Mouse (Mus musculus) left cerebral cortex, postnatal 36 days (tissue): Measurements from ENCODE around the gene Fam198b. TPM values are rescaled to one million over a fixed set of nuclear protein-coding genes. Genes with fewer than 3 reads are reported as not detected.

ENCODE experiments used
- DNase-seq, 2 experiments: peaks; one replicate each; pipeline ENCODE4 v3.0.0; 2021 to 2022; ENCODE audit warnings: low spot score in 2 of 2, mixed read lengths in 1 of 2
- intact Hi-C: fragments of 180-260 bp; cut with DNase I; formaldehyde crosslinking; loops from one replicate; pipeline ENCODE4 v1.15.1; 2025
- total RNA-seq, 2 experiments: library from RNA; stranded (reverse); gene quantifications; 2 replicates each; pipeline ENCODE4 v1.2.3; 2021

Fam198b gene
- total RNA-seq: 10 to 100 TPM in 1 of 2 experiments, 1 to 10 TPM in 1; 7.4 to 11.2 TPM

- no peak for DNase-seq
- intact Hi-C loops: loop anchor here (1.0 to 10.0 kb wide), 2 partner anchors 174 to 920 kb away; partner anchors contain the start of gene Gria2
Observed at GRCm38 (mm10) chr3:79884305-79884704, at the start of gene Fam198b. TSS of gene Fam198b (plus strand) at chr3:79884533.

GRCm38 (mm10) chr3:79838751-79839150 lies 45.6 kb upstream of the Fam198b start:
- intact Hi-C loops: no loop called here
- DNase-seq: no peak

DNA sequence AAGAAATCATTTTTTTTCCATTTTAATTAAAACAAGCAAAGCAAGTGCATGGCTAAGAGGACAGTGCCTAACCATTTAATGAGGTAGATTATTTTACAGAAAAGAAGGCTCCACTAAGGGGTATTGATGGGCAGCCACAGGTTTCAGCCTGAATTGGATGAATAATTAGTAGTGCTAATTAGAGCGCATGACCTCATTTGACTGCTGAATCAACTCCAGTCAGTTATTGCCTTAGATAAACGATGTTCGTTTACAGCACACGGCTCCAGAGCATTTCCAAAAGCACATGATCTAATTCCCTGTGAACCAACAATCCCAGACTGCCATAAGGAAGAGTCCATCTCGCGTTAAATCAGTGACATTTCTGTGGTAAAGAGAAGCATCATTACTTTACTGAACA lies 42.9 kb upstream of the Fam198b start:
- intact Hi-C loops: no loop called here

GRCm38 (mm10) chr3:79842165-79842564 lies 42.2 kb upstream of the Fam198b start:
- intact Hi-C loops: no loop called here
- no peak for DNase-seq

More for the DNA sequence above, 42.9 kb upstream of the Fam198b start:
- DNase-seq: no peak

DNA sequence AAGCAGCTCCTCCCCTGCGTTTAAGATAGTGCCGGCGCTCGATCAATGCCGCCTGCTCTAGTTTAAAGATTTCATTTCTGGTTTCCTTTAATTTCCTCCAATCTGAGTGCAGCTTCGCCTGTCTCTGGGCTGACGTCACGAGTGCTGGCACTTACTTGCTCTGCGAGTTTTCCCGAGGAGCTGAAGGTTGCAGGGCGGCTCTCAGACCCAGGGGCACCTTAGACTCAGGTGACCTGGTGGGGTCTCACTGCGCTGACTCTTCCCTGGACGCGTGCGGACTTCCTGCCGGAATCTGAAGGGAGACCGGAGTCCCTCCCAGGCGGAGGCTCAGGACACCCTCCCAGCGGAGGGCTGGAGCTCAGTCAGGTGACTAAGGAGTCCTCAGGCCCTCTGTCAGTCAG lies 41.7 kb upstream of the Fam198b start:
- intact Hi-C loops: no loop called here
- DNase-seq: peak; percentile 60 to 65

DNA sequence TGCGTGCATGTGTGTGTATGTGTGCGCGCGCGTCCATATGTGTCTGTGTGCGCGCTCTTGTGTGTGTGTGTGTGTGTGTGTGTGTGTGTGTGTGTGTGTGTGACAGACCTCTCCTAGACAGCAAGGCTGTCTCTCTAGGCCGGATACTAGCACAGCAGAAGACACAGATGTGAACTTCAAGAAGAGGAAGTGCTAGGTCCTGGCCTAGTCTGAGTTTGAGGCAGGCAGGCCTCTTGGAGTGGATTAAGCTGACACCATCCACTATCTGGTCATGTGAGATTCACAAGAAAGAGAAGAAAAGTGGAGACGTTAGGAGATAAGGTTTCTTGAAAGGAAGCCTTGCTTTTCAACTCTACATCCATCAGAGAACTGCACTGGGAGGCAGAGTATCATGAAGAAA lies 40.3 kb upstream of the Fam198b start:
- DNase-seq: no peak
- intact Hi-C loops: no loop called here

DNA sequence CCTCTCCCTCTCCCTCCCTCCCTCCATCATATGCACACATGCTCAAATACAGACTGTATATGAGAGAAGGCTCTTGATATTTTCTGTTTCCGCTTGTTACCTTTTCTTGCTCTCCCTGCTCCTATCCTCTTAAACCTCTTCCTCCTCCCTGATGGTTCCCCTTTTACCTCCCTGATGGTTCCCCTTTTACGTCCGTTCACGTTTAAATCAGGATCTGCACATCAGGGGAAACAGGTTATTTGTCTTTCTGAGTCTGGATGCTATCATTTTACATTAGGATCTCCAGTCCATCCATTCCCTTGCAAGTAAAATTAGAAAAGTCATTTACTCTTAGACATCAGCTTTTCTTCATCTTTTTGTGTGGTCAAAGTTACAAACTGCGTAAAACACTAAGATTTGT lies 37.7 kb upstream of the Fam198b start:
- intact Hi-C loops: no loop called here
- no peak for DNase-seq

- intact Hi-C loops: no loop called here
- DNase-seq: no peak
Observed at GRCm38 (mm10) chr3:79848841-79849240, 35.5 kb upstream of the Fam198b start.

DNA sequence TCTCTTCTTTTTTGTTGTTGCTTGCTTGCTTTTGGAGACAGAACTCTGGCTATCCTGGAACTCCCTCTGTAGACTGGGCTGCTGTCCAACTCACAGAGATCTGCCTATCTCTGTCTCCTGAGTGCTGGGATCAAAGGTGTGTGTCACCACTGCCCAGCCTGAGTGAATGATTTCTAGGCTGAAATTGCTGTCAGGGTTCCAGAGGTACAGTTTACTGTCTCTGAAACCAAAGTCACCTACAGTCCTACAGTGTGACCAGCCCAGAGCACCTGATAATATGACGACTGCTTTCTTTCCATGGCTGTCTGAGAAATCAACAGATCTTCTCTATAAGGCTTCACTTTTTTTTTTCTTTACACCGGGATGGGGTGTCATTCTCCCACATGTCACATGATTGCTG lies 34.7 kb upstream of the Fam198b start:
- DNase-seq: no peak
- intact Hi-C loops: loop anchor here (10.0 kb wide), 1 partner anchor 955 kb away; the partner anchor contains the start of gene Gria2

DNA sequence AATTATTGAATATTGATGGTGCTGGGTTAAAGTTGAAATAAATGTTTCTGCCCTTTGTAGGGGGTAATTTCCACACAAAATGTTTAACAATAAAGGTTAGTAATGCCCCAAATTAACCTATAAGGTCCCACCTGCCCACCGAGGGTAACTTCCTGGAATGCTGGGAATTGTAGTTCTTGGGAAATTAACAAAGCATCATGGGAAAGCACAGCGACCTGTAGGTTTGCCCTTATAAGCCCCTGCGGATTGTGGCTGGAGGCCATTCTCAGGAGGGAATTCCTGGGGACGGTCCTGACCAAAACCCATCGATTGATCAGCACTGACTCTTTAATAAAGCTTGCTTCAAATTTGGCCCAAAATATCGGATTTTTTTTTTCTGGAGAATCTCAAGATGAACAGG lies 33.7 kb upstream of the Fam198b start:
- intact Hi-C loops: loop anchor here (10.0 kb wide), 1 partner anchor 954 kb away; the partner anchor contains the start of gene Gria2
- no peak for DNase-seq

DNA sequence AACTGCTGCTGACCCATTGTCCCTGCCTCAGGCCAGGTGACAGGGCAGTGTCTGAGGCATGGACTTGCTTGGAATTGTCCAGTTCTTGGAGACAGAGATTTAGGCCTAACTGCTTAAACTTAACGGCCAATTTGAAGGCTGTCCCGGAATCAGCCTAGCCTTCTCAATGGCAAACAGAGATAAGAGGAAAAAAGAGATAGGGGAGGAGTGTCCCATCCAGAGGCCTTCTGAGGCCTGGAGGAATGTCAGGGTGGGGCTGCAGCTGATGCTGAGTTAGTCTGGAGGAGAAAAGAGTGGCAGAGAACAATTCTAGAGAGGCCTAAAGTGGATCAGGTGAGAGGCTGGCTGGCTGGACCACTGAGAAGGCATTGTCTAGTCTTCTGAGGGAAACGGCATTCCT lies 32.2 kb upstream of the Fam198b start:
- intact Hi-C loops: loop anchor here (10.0 kb wide), 1 partner anchor 953 kb away; the partner anchor contains the start of gene Gria2

GRCm38 (mm10) chr3:79852654-79853166 lies 31.6 kb upstream of the Fam198b start, which contains the start of gene Tmem144:
TSS of gene Tmem144 (minus strand) at chr3:79852773.
- DNase-seq: peak in 1 of 2 experiments; percentile 13

More for the DNA sequence above, 32.2 kb upstream of the Fam198b start:
- no peak for DNase-seq

DNA sequence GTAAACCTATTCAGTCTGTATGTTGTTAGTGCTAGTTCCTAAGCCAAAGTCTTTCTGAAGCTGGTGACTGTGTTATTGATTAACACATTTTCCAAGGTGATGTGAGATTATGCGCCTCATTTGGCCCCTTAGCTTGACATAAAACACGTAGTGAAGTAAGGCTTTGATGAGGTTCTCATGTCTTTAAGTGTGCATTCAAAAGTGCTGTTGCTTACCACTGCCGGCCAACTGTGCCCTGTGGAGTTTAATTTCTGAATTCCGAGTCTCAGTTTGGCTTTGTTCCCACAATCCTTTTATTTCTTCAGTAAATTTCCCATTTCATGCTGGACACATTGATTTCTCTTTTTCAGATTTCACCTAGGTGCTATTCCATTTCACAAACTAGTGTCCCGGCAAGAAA lies 26.6 kb upstream of the Fam198b start:
- intact Hi-C loops: loop anchor here (10.0 kb wide), 1 partner anchor 947 kb away; the partner anchor contains the start of gene Gria2
- DNase-seq: no peak

More at GRCm38 (mm10) chr3:79852654-79853166, 31.6 kb upstream of the Fam198b start, which contains the start of gene Tmem144:
- intact Hi-C loops: loop anchor here (10.0 kb wide), 1 partner anchor 952 kb away; the partner anchor contains the start of gene Gria2

DNA sequence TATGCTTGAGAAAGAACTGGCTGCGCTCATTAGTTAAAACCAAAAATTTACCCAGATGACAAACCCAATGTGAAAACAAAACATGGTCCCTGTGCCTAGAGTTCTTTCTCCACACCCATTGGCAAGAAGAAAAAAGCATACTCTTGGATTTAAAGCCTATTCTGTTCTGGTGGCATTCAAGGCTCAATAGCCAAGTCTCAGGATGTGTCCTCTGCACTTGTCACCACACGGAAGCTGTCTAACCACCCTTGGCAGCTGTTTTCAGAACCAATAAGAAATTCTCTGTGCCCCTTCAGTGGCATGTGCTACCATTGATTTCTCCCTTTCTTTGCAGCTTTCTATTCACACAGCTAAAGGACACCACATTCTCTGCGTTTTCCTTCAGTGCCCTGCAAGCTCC lies 26.1 kb upstream of the Fam198b start:
- no peak for DNase-seq
- intact Hi-C loops: loop anchor here (10.0 kb wide), 1 partner anchor 947 kb away; the partner anchor contains the start of gene Gria2

- DNase-seq: no peak
- intact Hi-C loops: no loop called here
Observed at GRCm38 (mm10) chr3:79864824-79865223, 19.5 kb upstream of the Fam198b start.

- intact Hi-C loops: no loop called here
- peak in 1 of 2 experiments; percentile 2 for DNase-seq
Observed at GRCm38 (mm10) chr3:79866089-79866488, 18.2 kb upstream of the Fam198b start.

- DNase-seq: peak in 1 of 2 experiments; percentile 7
- intact Hi-C loops: no loop called here
Observed at GRCm38 (mm10) chr3:79866526-79866925, 17.8 kb upstream of the Fam198b start.

DNA sequence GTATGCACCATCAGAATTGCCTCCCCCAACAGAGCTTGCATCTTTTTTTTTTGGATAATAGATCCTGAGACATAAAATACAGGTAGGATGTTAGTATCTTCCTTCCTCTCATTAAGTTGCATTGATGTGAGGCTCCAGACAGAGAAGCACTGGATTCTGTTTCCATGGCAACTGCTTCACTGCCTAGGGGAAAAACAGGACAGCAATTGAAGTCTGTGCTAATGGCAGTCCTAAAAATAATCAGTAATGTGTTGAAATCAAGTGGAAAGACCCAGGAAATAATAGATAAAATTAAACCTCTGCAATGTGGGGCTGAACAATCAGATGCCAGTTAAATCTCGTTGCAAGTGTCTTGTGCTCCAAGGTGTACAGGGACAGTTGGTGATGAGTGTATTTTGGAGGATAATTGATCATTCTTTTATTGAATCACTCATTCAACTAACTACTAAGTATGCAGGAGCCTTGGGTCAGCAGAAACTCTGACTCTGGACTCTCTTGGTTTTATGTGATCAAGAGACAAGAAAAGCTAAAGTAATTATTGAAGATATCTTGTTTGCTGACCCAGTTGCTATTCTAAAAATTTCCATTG lies 17.1 kb upstream of the Fam198b start:
- intact Hi-C loops: no loop called here
- DNase-seq: peak in 1 of 2 experiments; percentile 13

DNA sequence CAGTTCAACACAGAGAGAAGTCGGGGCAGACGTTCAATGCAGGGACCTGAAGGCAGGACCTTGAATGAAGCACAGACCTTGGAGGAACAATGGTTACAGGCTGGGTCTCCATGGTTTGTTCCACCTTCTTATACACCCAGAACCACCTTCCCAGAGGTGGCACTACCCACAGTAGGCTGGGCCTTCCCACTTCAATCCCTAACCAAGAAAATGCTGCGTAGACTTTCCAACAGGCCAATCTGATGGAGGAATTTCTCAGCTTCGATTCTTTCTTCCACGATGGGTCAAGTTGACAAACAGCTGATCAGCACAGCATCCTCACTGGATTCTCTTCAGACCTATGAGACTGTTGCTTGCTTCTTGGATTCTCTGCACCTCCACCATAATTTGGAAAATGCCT lies 8.9 kb upstream of the Fam198b start:
- intact Hi-C loops: no loop called here
- no peak for DNase-seq

- DNase-seq: no peak
- intact Hi-C loops: no loop called here
Observed at GRCm38 (mm10) chr3:79878350-79878749, 6.0 kb upstream of the Fam198b start.

GRCm38 (mm10) chr3:79879246-79879645 lies 5.1 kb upstream of the Fam198b start:
- DNase-seq: no peak
- intact Hi-C loops: no loop called here
